Mouse (Mus musculus): ENCODE results near the gene Nadk.

DNA sequence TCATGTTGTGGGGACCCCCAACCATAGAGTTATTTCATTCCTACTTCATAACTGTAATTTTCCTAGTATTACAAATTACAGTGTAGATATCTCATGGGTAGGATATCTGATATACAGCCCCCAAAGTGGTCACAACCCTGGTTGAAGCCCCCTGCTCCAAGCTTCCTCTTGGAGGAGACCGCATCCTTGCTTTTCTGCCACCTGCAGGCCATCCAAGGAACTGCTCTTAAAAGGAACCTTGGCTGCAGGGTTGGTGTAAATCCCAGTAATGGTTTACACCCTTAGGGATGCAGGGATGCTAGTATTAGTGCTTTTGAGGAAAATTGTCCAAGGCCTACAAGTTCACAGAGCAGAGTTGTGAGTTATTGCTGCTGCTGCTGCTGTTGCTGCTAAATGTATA is 18.2 kb downstream of the Nadk start:
- TF ChIP-seq POLR2A (IDR thresholded peaks at IDR 0.05; ENCODE audit: control insufficient read depth, extremely low read depth, insufficient read depth, low read length, poor library complexity): no peak
- peak; percentile 27; the same call in 1 of the 2 replicates for TF ChIP-seq CTCF (IDR thresholded peaks at IDR 0.05; ENCODE audit: borderline replicate concordance, control insufficient read depth, extremely low read depth, insufficient read depth, low read length, poor library complexity)
